Comparison of ENCODE assay signal across 47 mouse cellular contexts in the genomic region with DNA sequence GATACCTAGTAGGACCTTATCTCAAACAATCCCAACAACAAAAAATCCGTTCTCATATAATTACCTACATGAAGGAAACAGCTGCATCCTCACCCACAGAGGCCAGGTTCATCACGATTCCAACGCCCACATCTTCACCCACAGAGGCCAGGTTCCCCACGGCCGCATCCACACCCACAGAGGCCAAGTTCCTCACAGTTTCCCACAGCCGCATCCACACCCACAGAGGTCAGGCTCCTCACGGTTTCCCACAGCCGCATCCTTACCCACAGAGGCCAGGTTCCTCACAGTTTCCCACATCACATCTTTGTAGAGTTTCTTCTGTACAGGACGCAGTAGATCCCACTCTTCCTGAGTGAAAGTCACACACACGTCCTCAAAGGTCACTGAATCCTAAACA. TPM values are rescaled to one million over a fixed set of nuclear protein-coding genes. Genes with fewer than 3 reads are reported as not detected.
"Had no signal": no experiment of that assay in that cellular context is flagged by ENCODE, and none has a peak within 500 bp of the region (broad histone marks: within the 10 kb centered on the region; RNA-seq: fewer than 3 reads in every experiment).

No protein-coding gene starts in this region.

- H3K9me3 ChIP-seq: limb, embryonic 10.5 days; limb, embryonic 15.5 days; liver, embryonic 12.5 days; liver, embryonic 13.5 days; liver, embryonic 15.5 days; lung, embryonic 15.5 days; midbrain, embryonic 12.5 days; midbrain, embryonic 13.5 days; midbrain, embryonic 15.5 days had no signal

- H3K4me3 ChIP-seq: limb, embryonic 10.5 days; limb, embryonic 12.5 days; limb, embryonic 13.5 days; limb, embryonic 15.5 days; liver, embryonic 12.5 days; liver, embryonic 13.5 days; liver, embryonic 15.5 days; lung, embryonic 15.5 days; megakaryocyte, embryonic 14.5 days; midbrain, embryonic 10.5 days; midbrain, embryonic 12.5 days; midbrain, embryonic 13.5 days; midbrain, embryonic 15.5 days; myocyte; neural tube, embryonic 12.5 days had no signal

- H3K4me1 ChIP-seq: limb, embryonic 10.5 days; limb, embryonic 12.5 days; limb, embryonic 13.5 days; limb, embryonic 15.5 days; liver, embryonic 12.5 days; liver, embryonic 13.5 days; liver, embryonic 15.5 days; lung, embryonic 15.5 days; megakaryocyte, embryonic 14.5 days; midbrain, embryonic 10.5 days; midbrain, embryonic 12.5 days; midbrain, embryonic 13.5 days; midbrain, embryonic 15.5 days; neural tube, embryonic 12.5 days had no signal

- DNase-seq: left cerebral cortex, postnatal 4 days; liver; liver, embryonic 13.5 days; liver, postnatal 0 days; lung, adult 18-20 months; lung, adult 2 months; lung, embryonic 14.5 days; lung, postnatal 10 days; lung, postnatal 14 days; lung, postnatal 36 days; lung, postnatal 4 days; midbrain, embryonic 14.5 days had no signal

- H3K27me3 ChIP-seq: limb, embryonic 12.5 days; limb, embryonic 13.5 days; limb, embryonic 15.5 days; liver, embryonic 12.5 days; liver, embryonic 13.5 days; liver, embryonic 15.5 days; lung, embryonic 15.5 days; midbrain, embryonic 12.5 days; midbrain, embryonic 13.5 days; midbrain, embryonic 15.5 days; neural tube, embryonic 12.5 days had no signal

- H3K27ac ChIP-seq: limb, embryonic 10.5 days; limb, embryonic 12.5 days; limb, embryonic 13.5 days; limb, embryonic 15.5 days; liver, embryonic 12.5 days; liver, embryonic 13.5 days; liver, embryonic 14.5 days; liver, embryonic 15.5 days; lung, embryonic 15.5 days; macrophage; midbrain, embryonic 10.5 days; midbrain, embryonic 12.5 days; midbrain, embryonic 13.5 days; midbrain, embryonic 15.5 days; neural tube, embryonic 12.5 days had no signal

RNA-seq across cellular contexts. Expression of a gene that starts 9.7 kb away (rescaled TPM):
- total RNA-seq: megakaryocyte progenitor cell, adult 5-6 weeks; megakaryocyte, adult 5-6 weeks; megakaryocyte-erythroid progenitor cell, adult 5-6 weeks; monocyte, adult 5-6 weeks had no signal
- polyA plus RNA-seq: myocyte had no signal

RNA-seq across cellular contexts. Expression of a gene that starts 38.5 kb away (rescaled TPM):
- total RNA-seq: left cerebral cortex, postnatal 10 days; left cerebral cortex, postnatal 14 days; left cerebral cortex, postnatal 25 days; left cerebral cortex, postnatal 36 days; left cerebral cortex, postnatal 4 days; liver, adult 2 months; megakaryocyte, adult 5-6 weeks; megakaryocyte-erythroid progenitor cell, adult 5-6 weeks; midbrain, postnatal 0 days; monocyte, adult 5-6 weeks had no signal
- polyA plus RNA-seq: limb, embryonic 10.5 days; limb, embryonic 11.5 days; limb, embryonic 12.5 days; limb, embryonic 13.5 days; limb, embryonic 14.5 days; limb, embryonic 15.5 days; liver, adult 2 months; liver, embryonic 11.5 days; liver, embryonic 12.5 days; liver, embryonic 13.5 days; liver, embryonic 14.5 days; liver, embryonic 15.5 days; liver, embryonic 16.5 days; liver, postnatal 0 days; lung, adult 2 months; lung, embryonic 14.5 days; lung, embryonic 15.5 days; lung, embryonic 16.5 days; lung, postnatal 0 days; macrophage; midbrain, embryonic 10.5 days; midbrain, embryonic 11.5 days; midbrain, embryonic 12.5 days; midbrain, embryonic 13.5 days; midbrain, embryonic 14.5 days; midbrain, embryonic 15.5 days; midbrain, embryonic 16.5 days; midbrain, postnatal 0 days; myocyte; neural tube, embryonic 11.5 days; neural tube, embryonic 12.5 days had no signal
